Mouse (Mus musculus) cerebellum, postnatal 25 days (tissue): ENCODE measurements around the gene Sfn.

Source experiments
- DNase-seq, 2 experiments: peaks; one replicate each; pipeline ENCODE4 v3.0.0; 2021; ENCODE audit warnings: mixed read lengths in 2 of 2

Sfn gene

GRCm38 (mm10) chr4:133619473-133620136, 17.6 kb upstream of the Sfn start:
- DNase-seq: peak in 1 of 2 experiments; percentile 4

- DNase-seq: peak in 1 of 2 experiments; percentile 18
These were observed 16.0 kb upstream of the Sfn start for GRCm38 (mm10) chr4:133617936-133618335.

- no peak for DNase-seq
These were observed 13.4 kb upstream of the Sfn start for GRCm38 (mm10) chr4:133615416-133615815.

GRCm38 (mm10) chr4:133614274-133614761, 12.3 kb upstream of the Sfn start:
- DNase-seq: peak in 1 of 2 experiments; percentile 56

GRCm38 (mm10) chr4:133613867-133614266, 11.9 kb upstream of the Sfn start:
- no peak for DNase-seq

GRCm38 (mm10) chr4:133613026-133613425, 11.1 kb upstream of the Sfn start:
- DNase-seq: no peak

- DNase-seq: no peak
These were observed 10.4 kb upstream of the Sfn start for GRCm38 (mm10) chr4:133612416-133612815.

GRCm38 (mm10) chr4:133611815-133612214, 9.8 kb upstream of the Sfn start:
- DNase-seq: no peak

- DNase-seq: peak; percentile 78 to 88
These were observed 7.8 kb upstream of the Sfn start for GRCm38 (mm10) chr4:133609719-133610118.

- DNase-seq: no peak
These were observed 5.3 kb upstream of the Sfn start for GRCm38 (mm10) chr4:133607284-133607683.

GRCm38 (mm10) chr4:133605330-133605729, 3.4 kb upstream of the Sfn start:
- no peak for DNase-seq

GRCm38 (mm10) chr4:133604856-133605255, 2.9 kb upstream of the Sfn start:
- DNase-seq: no peak

GRCm38 (mm10) chr4:133604175-133604574, 2.2 kb upstream of the Sfn start:
- DNase-seq: no peak

- no peak for DNase-seq
These were observed 1.1 kb upstream of the Sfn start for GRCm38 (mm10) chr4:133603056-133603455.

GRCm38 (mm10) chr4:133600306-133600705, 1.7 kb downstream of the Sfn start:
- no peak for DNase-seq

- peak; percentile 79 to 87 for DNase-seq
These were observed 2.3 kb downstream of the Sfn start for GRCm38 (mm10) chr4:133599571-133600073.

- DNase-seq: no peak
These were observed 2.9 kb downstream of the Sfn start for GRCm38 (mm10) chr4:133599116-133599515.

- no peak for DNase-seq
These were observed 3.4 kb downstream of the Sfn start for GRCm38 (mm10) chr4:133598616-133599015.

GRCm38 (mm10) chr4:133596084-133596483, 5.9 kb downstream of the Sfn start:
- no peak for DNase-seq

- DNase-seq: no peak
These were observed 6.4 kb downstream of the Sfn start for GRCm38 (mm10) chr4:133595538-133595937.

GRCm38 (mm10) chr4:133592570-133592969, 9.4 kb downstream of the Sfn start:
- peak; percentile 80 to 81 for DNase-seq

- DNase-seq: peak; percentile 77 to 87
These were observed 17.7 kb downstream of the Sfn start, which contains the start of gene Gpn2 for GRCm38 (mm10) chr4:133584059-133584951. Gene Gpn2 (plus strand): TSS chr4:133584362.

- DNase-seq: no peak
These were observed 18.3 kb downstream of the Sfn start for GRCm38 (mm10) chr4:133583690-133584058.

- no peak for DNase-seq
These were observed 24.0 kb downstream of the Sfn start for GRCm38 (mm10) chr4:133577983-133578382.
